Mouse (Mus musculus) small intestine, adult 2 months (tissue): ENCODE measurements around the gene Itsn2. TPM values are rescaled to one million over a fixed set of nuclear protein-coding genes. Genes with fewer than 3 reads are reported as not detected.
"Not testable (repeated sequence)": the region's sequence is repeated elsewhere in the genome, so short reads cannot be mapped to it uniquely, and the experiment has no call there.

Source experiments
- H3K27ac ChIP-seq: fragments of 200-500 bp; 2 replicates; pipeline ENCODE4 v1.5.1; 2012; ENCODE audit warnings: low read depth, low read length, control low read depth, inconsistent platforms; ENCODE audit not compliant: insufficient read depth
- H3K27me3 ChIP-seq: fragments of 200-500 bp; 2 replicates; pipeline ENCODE4 v1.6.1; 2012; ENCODE audit warnings: mild to moderate bottlenecking, moderate library complexity, low read length, inconsistent platforms; ENCODE audit not compliant: control insufficient read depth, insufficient read depth
- H3K36me3 ChIP-seq: fragments of 200-500 bp; 2 replicates; pipeline ENCODE4 v1.6.1; 2012; ENCODE audit warnings: mild to moderate bottlenecking, low read length, control low read depth, inconsistent platforms; ENCODE audit not compliant: control insufficient read depth, insufficient read depth
- H3K4me1 ChIP-seq: fragments of 200-500 bp; 2 replicates; pipeline ENCODE4 v1.6.1; 2012; ENCODE audit warnings: low read length, inconsistent platforms, mixed read lengths; ENCODE audit not compliant: control insufficient read depth, insufficient read depth, insufficient read length
- H3K4me3 ChIP-seq: fragments of 200-500 bp; 2 replicates; pipeline ENCODE4 v1.5.1; 2012; ENCODE audit warnings: low read depth, mild to moderate bottlenecking, control low read depth, inconsistent platforms, low read length, moderate library complexity
- CTCF ChIP-seq: fragments of 200-500 bp; IDR thresholded peaks from 2 replicates; pipeline ENCODE4 v1.5.1; 2012; ENCODE audit warnings: low read depth, mild to moderate bottlenecking, control low read depth, inconsistent platforms, low read length, moderate library complexity, mixed read lengths; ENCODE audit not compliant: insufficient replicate concordance, insufficient read length; ENCODE audit errors: extremely low read depth
- POLR2A ChIP-seq: fragments of 200-500 bp; IDR thresholded peaks from 2 replicates; pipeline ENCODE4 v1.6.1; 2012; ENCODE audit warnings: low read depth, mild to moderate bottlenecking, control low read depth, inconsistent platforms, low read length, moderate library complexity
- WGBS: fragments of 180-500 bp; shearing (Covaris S2); methylation state at CpG from one replicate; pipeline ENCODE4 v1.1.7; 2018; 5-methylcytosine and 5-hydroxymethylcytosine counted together
- polyA plus RNA-seq: library from polyadenylated mRNA; depleted of rRNA; stranded (reverse); fragments of >200 nt; gene quantifications from 2 replicates; pipeline ENCODE4 v1.2.3, GENCODE M21; 2012

Itsn2 gene
- polyA plus RNA-seq, 1 experiment, result 10.2 TPM

GRCm38 (mm10) chr12:4688386-4688785, 95.9 kb downstream of the Itsn2 start:
- no peaks in the 10 kb centered on the region for H3K27me3 ChIP-seq
- H3K36me3 ChIP-seq, result peaks cover 3% of the 10 kb centered on the region
- no peak overlapping the region for H3K4me3 ChIP-seq
- H3K4me1 ChIP-seq, result no peaks in the 10 kb centered on the region
- TF ChIP-seq POLR2A (no peak), CTCF (no peak)
- 88% methylated on average over 2 of the region's 2 CpGs for WGBS
- no peak overlapping the region for H3K27ac ChIP-seq

GRCm38 (mm10) chr12:4689341-4689740, 96.9 kb downstream of the Itsn2 start:
- H3K36me3 ChIP-seq, result peaks cover 3% of the 10 kb centered on the region
- TF ChIP-seq POLR2A, result no peak
- no peak for TF ChIP-seq CTCF
- 94% methylated on average over 14 of the region's 14 CpGs for WGBS
- no peaks in the 10 kb centered on the region for H3K4me1 ChIP-seq
- no peak overlapping the region for H3K4me3 ChIP-seq
- H3K27me3 ChIP-seq, result no peaks in the 10 kb centered on the region
- H3K27ac ChIP-seq, result no peak overlapping the region

- TF ChIP-seq CTCF (no peak), POLR2A (no peak)
These were observed 98.8 kb downstream of the Itsn2 start for GRCm38 (mm10) chr12:4691193-4691592.

DNA sequence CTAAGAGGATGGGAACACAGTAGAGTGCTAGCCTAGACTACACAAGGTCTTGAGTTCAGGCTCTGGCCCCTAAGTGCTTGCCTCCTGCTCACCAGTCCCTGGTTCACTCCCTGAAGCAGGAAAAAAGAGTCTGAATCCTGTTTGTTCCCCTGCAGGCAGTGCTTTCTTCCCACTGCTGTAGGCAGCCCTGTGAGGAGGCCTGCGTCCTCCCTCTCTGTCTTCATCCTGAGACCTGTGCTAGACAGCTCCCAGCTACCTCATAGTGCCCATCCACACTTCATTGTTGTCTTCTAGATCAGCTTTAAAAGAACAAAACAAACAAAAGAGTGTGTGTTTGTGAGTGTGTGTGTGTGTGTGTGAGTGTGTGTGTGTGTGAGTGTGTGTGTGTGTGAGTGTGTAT, 102.1 kb downstream of the Itsn2 start:
- Histone ChIP-seq H3K27me3 (no peaks in the 10 kb centered on the region), H3K36me3 (peaks cover 17% of the 10 kb centered on the region), H3K4me1 (no peaks in the 10 kb centered on the region), H3K27ac (no peak overlapping the region), H3K4me3 (no peak overlapping the region)
- TF ChIP-seq CTCF (no peak), POLR2A (no peak)
- WGBS, result 97% methylated on average over 1 of the region's 1 CpGs

More at GRCm38 (mm10) chr12:4691193-4691592, 98.8 kb downstream of the Itsn2 start:
- Histone ChIP-seq H3K27ac (no peak overlapping the region), H3K36me3 (peaks cover 3% of the 10 kb centered on the region; the same call in 1 of the 2 replicates), H3K27me3 (no peaks in the 10 kb centered on the region), H3K4me1 (no peaks in the 10 kb centered on the region), H3K4me3 (no peak overlapping the region)
- 90% methylated on average over 3 of the region's 3 CpGs for WGBS

DNA sequence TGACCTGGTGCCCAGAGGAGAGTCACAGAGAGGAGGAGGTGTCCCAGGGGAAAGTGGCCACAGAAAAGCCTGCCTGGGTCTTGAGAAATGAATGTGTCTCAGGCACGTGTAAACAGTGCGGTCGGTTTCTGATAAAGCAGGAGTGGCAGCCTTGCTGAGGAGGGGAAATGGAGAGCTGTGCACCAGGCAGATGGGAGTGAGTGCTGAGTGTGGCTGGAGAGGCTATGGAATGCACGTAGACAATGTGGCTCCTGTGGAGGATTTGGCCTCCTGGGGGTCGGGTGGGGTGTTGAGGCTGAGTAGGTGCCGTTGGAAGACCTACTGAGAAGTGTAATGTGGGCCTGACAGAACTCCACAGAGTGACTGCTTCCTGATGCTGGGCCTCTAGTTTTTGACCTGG, 113.2 kb downstream of the Itsn2 start:
- not testable (repeated sequence) for H3K27ac ChIP-seq, H3K4me1 ChIP-seq, H3K4me3 ChIP-seq, H3K27me3 ChIP-seq
- 81% methylated on average over 6 of the region's 6 CpGs for WGBS
- peaks cover 56% of the 10 kb centered on the region for H3K36me3 ChIP-seq

DNA sequence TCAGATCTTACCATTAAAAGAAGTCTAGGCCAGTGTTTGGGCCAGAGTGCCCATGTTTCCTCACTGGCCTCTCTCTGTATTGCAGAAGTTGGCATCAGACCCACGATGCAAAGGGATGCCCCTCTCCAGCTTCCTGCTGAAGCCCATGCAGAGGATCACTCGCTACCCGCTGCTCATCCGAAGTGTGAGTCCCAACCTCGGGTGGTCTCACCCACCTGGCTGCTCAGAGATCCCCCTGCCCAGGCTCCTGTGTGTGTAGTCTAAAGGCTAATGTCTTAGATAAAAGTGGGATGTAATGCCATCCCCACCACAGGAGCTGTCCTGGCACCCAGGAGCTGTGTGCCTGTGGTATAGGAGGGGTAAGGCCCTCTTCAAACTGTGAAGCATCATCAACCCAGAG, 113.7 kb downstream of the Itsn2 start:
- H3K27me3 ChIP-seq, result no peaks in the 10 kb centered on the region
- no peak overlapping the region for H3K4me3 ChIP-seq
- 93% methylated on average over 5 of the region's 5 CpGs for WGBS
- TF ChIP-seq CTCF, result no peak
- TF ChIP-seq POLR2A, result no peak
- peaks cover 51% of the 10 kb centered on the region for H3K36me3 ChIP-seq
- H3K27ac ChIP-seq, result no peak overlapping the region
- H3K4me1 ChIP-seq, result no peaks in the 10 kb centered on the region

- no peak for TF ChIP-seq POLR2A
- Histone ChIP-seq H3K4me3 (no peak overlapping the region), H3K36me3 (peaks cover 47% of the 10 kb centered on the region), H3K27ac (no peak overlapping the region), H3K4me1 (no peaks in the 10 kb centered on the region), H3K27me3 (no peaks in the 10 kb centered on the region)
- 81% methylated on average over 10 of the region's 10 CpGs for WGBS
These were observed 114.5 kb downstream of the Itsn2 start for GRCm38 (mm10) chr12:4706901-4707300.

GRCm38 (mm10) chr12:4707488-4708017, 115.1 kb downstream of the Itsn2 start:
- 86% methylated on average over 14 of the region's 14 CpGs for WGBS
- Histone ChIP-seq H3K27ac (no peak overlapping the region), H3K4me3 (no peak overlapping the region), H3K27me3 (no peaks in the 10 kb centered on the region), H3K4me1 (no peaks in the 10 kb centered on the region), H3K36me3 (peaks cover 49% of the 10 kb centered on the region)
- TF ChIP-seq POLR2A (no peak), CTCF (no peak)
